Mouse (Mus musculus): ENCODE measurements around the gene Gprc5a. TPM values are rescaled to one million over a fixed set of nuclear protein-coding genes. Genes with fewer than 3 reads are reported as not detected.

The Gprc5a gene
- total RNA-seq, 2 experiments from 2014 or later: 1.1 TPM; not detected in 1

GRCm38 (mm10) chr6:135133086-135133485 lies 67.6 kb downstream of the Gprc5a start:
- ATAC-seq (replicated peaks; ENCODE audit: low FRiP score, low TSS enrichment, poor library complexity, severe bottlenecking): no peak

- no peak for ATAC-seq (replicated peaks; ENCODE audit: low FRiP score, low TSS enrichment, poor library complexity, severe bottlenecking)
Observed at GRCm38 (mm10) chr6:135133486-135133885, 68.0 kb downstream of the Gprc5a start.

Other genes starting within 250 kb of the Gprc5a start
- gene Crebl2, start 235.5 kb upstream of the Gprc5a start, total RNA-seq (2014; fragmentation: Nextera tagmentation): 6.2 and 11.7 TPM in 2 replicates
- gene Crebl2, start 235.5 kb upstream of the Gprc5a start, total RNA-seq (2017): 10.4 and 12.9 TPM in 2 replicates
- gene Gpr19, start 167.1 kb upstream of the Gprc5a start, total RNA-seq (2014; fragmentation: Nextera tagmentation): 6.5 and 6.9 TPM in 2 replicates
- 4.5 and 7.0 TPM in 2 replicates for gene Gpr19, start 167.1 kb upstream of the Gprc5a start, total RNA-seq (2017)
- gene Cdkn1b, start 145.2 kb upstream of the Gprc5a start, total RNA-seq (2014; fragmentation: Nextera tagmentation): 17.2 and 22.1 TPM in 2 replicates
- 34.9 and 49.3 TPM in 2 replicates for gene Cdkn1b, start 145.2 kb upstream of the Gprc5a start, total RNA-seq (2017)
- 0.90 and 1.5 TPM in 2 replicates for gene Apold1, start 83.9 kb upstream of the Gprc5a start, total RNA-seq (2014; fragmentation: Nextera tagmentation)
- gene Apold1, start 83.9 kb upstream of the Gprc5a start, total RNA-seq (2017): 0.66 and 0.80 TPM in 2 replicates
- 87.5 and 108 TPM in 2 replicates for gene Ddx47, start 54.0 kb upstream of the Gprc5a start, total RNA-seq (2014; fragmentation: Nextera tagmentation)
- gene Ddx47, start 54.0 kb upstream of the Gprc5a start, total RNA-seq (2017): 135 and 173 TPM in 2 replicates
- gene Gprc5d, start 52.6 kb downstream of the Gprc5a start, total RNA-seq (2014; fragmentation: Nextera tagmentation): not detected in 2 replicates
- not detected in 2 replicates for gene Gprc5d, start 52.6 kb downstream of the Gprc5a start, total RNA-seq (2017)
- gene Fam234b, start 132.3 kb downstream of the Gprc5a start, total RNA-seq (2014; fragmentation: Nextera tagmentation): 57.4 and 66.3 TPM in 2 replicates
- gene Fam234b, start 132.3 kb downstream of the Gprc5a start, total RNA-seq (2017): 32.6 and 51.1 TPM in 2 replicates
- gene Hebp1, start 132.4 kb downstream of the Gprc5a start, total RNA-seq (2014; fragmentation: Nextera tagmentation): 109 and 112 TPM in 2 replicates
- gene Hebp1, start 132.4 kb downstream of the Gprc5a start, total RNA-seq (2017): 109 and 149 TPM in 2 replicates
- gene Gsg1, start 188.7 kb downstream of the Gprc5a start, total RNA-seq (2014; fragmentation: Nextera tagmentation): not detected in 2 replicates
- not detected in 2 replicates for gene Gsg1, start 188.7 kb downstream of the Gprc5a start, total RNA-seq (2017)
- not detected in 2 replicates for gene Pbp2, start 244.8 kb downstream of the Gprc5a start, total RNA-seq (2014; fragmentation: Nextera tagmentation)
- gene Pbp2, start 244.8 kb downstream of the Gprc5a start, total RNA-seq (2017): not detected in 2 replicates